Mouse (Mus musculus): ENCODE measurements around the gene Pkp4. TPM values are rescaled to one million over a fixed set of nuclear protein-coding genes. Genes with fewer than 3 reads are reported as not detected.
A peak's percentile ranks its signal among the peaks of the same experiment; 100 is the strongest.

Pkp4 gene
- polyA plus RNA-seq, 1 experiment from 2014 or later, result 18.7 TPM

DNA sequence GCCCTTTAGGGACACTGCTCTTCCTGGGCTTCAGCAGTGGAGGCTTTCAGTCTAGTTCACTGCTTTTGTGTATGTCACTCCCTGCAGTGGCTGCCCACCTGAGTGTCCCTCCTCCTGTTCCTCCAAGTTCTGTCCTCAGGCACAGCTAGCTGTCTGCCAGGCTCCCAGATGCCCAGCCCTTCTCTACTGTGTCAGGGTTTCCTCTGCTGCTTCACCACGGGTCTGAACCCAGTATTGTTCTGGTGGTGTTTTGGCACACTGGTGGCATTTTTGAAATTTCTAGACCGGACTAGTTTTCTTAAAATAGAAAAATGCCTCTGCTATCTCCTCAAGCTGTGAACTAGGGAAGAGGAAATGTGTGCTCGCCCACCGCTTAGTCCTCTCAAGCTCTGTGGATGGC lies 46.6 kb downstream of the Pkp4 start:
- DNase-seq (ENCODE audit: low spot score), result no peak
- Histone ChIP-seq H3K27ac (replicated peaks) (0 out of 2 replicates have a peak overlapping the region, but pooled peaks have one; percentile 28), H3K4me1 (peaks cover 13% of the 10 kb centered on the region), H3K9me3 (replicated peaks) (no peaks in the 10 kb centered on the region), H3K27me3 (ENCODE audit: low read depth, poor library complexity, severe bottlenecking) (no peaks in the 10 kb centered on the region), H3K4me3 (no peak overlapping the region), H3K36me3 (no peaks in the 10 kb centered on the region)
- 74% methylated on average over 4 of the region's 4 CpGs for WGBS

DNA sequence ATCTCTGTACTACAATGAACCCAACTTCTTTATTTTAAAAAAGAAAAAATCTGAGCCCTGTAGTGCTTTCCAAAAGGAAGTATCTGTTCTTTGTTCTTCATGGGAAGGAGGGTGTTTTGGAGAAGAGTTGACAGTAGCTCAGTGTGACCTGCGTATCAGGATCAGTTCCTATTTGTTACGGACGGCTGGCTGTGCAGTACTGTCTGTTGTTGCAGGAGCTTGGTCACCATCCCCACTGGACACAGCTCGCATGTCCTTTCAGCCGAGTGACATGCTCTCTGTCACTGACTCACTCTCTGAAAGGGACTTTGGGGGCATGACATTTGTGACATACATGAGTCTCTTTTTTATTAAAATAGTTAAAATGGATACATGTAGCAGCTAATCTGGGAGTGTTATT lies 47.1 kb downstream of the Pkp4 start:
- no peaks in the 10 kb centered on the region for H3K36me3 ChIP-seq
- H3K9me3 ChIP-seq (replicated peaks), result no peaks in the 10 kb centered on the region
- 56% methylated on average over 5 of the region's 5 CpGs for WGBS

DNA sequence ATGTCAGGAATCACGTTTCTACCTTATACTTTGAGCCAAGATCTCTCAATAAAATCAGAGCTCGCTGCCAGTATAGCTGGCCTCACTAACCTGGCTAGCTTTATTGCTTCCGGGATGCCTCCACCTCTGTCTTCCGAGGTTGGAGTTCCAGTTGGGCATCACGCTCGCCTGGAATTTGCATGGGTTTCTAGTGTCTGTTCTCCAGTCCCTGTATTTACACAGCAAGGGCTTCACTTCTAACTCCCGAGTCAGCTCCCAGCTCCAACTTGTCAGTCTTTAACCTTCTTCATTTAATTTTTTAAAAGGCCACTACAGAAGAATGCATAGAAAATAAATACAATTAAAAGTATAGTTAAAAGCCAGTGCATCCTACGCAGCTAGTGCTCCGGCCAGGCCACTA lies 47.6 kb downstream of the Pkp4 start:
- WGBS, result 88% methylated on average over 9 of the region's 9 CpGs
- H3K9me3 ChIP-seq (replicated peaks), result no peaks in the 10 kb centered on the region
- peaks cover 13% of the 10 kb centered on the region for H3K4me1 ChIP-seq
- no peak overlapping the region for H3K4me3 ChIP-seq
- no peaks in the 10 kb centered on the region for H3K27me3 ChIP-seq (ENCODE audit: low read depth, poor library complexity, severe bottlenecking)
- no peaks in the 10 kb centered on the region for H3K36me3 ChIP-seq
- H3K27ac ChIP-seq (replicated peaks), result no peak overlapping the region
- no peak for DNase-seq (ENCODE audit: low spot score)

More for the DNA sequence above, 47.1 kb downstream of the Pkp4 start:
- Histone ChIP-seq H3K4me1 (peaks cover 13% of the 10 kb centered on the region), H3K27ac (replicated peaks) (no peak overlapping the region), H3K4me3 (no peak overlapping the region), H3K27me3 (ENCODE audit: low read depth, poor library complexity, severe bottlenecking) (no peaks in the 10 kb centered on the region)
- no peak for DNase-seq (ENCODE audit: low spot score)

DNA sequence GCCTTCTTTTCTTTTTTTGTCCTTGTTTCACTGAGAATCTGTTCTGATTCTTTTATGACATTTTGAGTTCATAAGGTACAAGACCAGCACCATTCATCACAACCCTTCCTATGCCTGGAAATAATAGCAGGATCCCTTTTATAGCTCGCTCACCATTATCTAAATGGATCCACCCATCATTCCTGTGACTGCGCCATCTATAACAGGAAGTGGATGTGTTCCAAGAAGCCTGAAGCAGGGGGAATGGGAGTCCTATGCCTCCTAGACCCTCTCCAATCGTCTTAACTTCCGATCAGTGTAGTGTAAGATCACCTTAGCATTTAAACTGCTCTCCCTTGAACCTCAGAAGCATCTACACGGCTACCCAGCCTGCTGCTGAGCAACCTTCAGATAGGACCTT lies 50.4 kb downstream of the Pkp4 start:
- Histone ChIP-seq H3K9me3 (replicated peaks) (no peaks in the 10 kb centered on the region), H3K4me1 (peaks cover 13% of the 10 kb centered on the region), H3K27ac (replicated peaks) (no peak overlapping the region), H3K4me3 (no peak overlapping the region), H3K27me3 (ENCODE audit: low read depth, poor library complexity, severe bottlenecking) (no peaks in the 10 kb centered on the region), H3K36me3 (peaks cover 8% of the 10 kb centered on the region)
- no peak for DNase-seq (ENCODE audit: low spot score)
- WGBS, result 95% methylated on average over 5 of the region's 5 CpGs

DNA sequence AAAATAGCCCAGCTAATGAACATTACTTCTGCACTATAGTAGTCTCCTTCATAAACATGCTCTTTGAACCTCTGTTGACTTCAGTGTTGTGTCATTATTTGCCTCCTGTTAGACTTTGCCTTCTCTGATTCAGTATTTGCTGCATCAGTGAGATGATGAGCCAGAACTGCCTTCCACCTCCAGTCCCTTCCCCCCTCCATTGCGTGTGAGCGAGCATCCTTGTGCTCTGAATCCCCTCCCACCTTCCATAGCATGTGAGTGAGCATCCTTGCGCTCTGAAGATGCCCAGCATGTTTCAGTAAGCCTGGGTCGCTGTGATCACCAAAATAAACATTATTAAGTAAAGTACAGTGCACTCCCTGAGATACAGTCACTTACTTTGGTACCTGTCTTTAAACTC lies 51.8 kb downstream of the Pkp4 start:
- no peaks in the 10 kb centered on the region for H3K27me3 ChIP-seq (ENCODE audit: low read depth, poor library complexity, severe bottlenecking)
- 94% methylated on average over 4 of the region's 4 CpGs for WGBS
- peaks cover 6% of the 10 kb centered on the region for H3K4me1 ChIP-seq
- peaks cover 15% of the 10 kb centered on the region for H3K36me3 ChIP-seq
- H3K9me3 ChIP-seq (replicated peaks), result no peaks in the 10 kb centered on the region
- no peak overlapping the region for H3K4me3 ChIP-seq
- H3K27ac ChIP-seq (replicated peaks), result no peak overlapping the region
- DNase-seq (ENCODE audit: low spot score), result no peak

DNA sequence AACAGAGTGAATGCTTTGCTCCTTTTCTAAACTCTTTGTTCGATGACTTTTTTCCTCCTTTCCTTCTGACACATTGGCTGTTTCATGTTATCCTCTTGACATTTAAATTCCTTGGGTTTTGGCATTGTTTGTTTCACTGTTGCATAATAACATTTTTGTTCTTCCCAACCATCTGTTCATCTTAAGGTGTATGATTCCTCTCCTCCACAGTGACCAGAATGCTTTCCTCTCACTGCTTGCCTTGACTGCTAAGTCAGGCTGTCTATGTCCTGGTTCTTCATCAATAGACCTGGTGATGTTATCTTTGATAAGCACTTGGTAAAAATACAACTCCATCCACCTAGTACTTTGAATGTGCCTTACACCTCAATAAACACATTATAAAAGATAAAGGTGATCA lies 52.2 kb downstream of the Pkp4 start:
- Histone ChIP-seq H3K9me3 (replicated peaks) (no peaks in the 10 kb centered on the region), H3K27ac (replicated peaks) (no peak overlapping the region), H3K27me3 (ENCODE audit: low read depth, poor library complexity, severe bottlenecking) (no peaks in the 10 kb centered on the region), H3K4me3 (no peak overlapping the region), H3K4me1 (peaks cover 1% of the 10 kb centered on the region), H3K36me3 (peaks cover 19% of the 10 kb centered on the region)
- WGBS, result 92% methylated on average over 1 of the region's 1 CpGs
- no peak for DNase-seq (ENCODE audit: low spot score)

DNA sequence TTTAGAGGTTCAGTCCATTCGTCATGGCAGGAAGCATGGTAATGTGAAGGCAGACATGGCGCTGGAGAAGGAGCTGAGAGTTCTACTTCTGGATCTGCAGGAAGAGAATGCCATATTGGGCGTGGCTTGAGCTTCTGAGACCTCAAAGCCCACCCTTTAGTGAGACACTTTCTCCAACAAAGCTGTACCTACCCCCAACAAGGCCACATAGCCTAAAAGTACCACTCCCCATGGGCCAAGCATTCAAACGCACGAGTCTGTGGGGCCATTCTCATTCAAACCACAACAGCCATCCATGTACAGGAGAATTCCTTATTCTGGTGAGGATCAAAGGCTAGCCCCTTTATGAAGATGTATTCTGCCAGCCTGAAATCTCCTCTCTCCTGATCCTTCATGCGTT lies 57.3 kb downstream of the Pkp4 start:
- Histone ChIP-seq H3K27ac (replicated peaks) (no peak overlapping the region), H3K27me3 (ENCODE audit: low read depth, poor library complexity, severe bottlenecking) (no peaks in the 10 kb centered on the region)
- 86% methylated on average over 6 of the region's 6 CpGs for WGBS

DNA sequence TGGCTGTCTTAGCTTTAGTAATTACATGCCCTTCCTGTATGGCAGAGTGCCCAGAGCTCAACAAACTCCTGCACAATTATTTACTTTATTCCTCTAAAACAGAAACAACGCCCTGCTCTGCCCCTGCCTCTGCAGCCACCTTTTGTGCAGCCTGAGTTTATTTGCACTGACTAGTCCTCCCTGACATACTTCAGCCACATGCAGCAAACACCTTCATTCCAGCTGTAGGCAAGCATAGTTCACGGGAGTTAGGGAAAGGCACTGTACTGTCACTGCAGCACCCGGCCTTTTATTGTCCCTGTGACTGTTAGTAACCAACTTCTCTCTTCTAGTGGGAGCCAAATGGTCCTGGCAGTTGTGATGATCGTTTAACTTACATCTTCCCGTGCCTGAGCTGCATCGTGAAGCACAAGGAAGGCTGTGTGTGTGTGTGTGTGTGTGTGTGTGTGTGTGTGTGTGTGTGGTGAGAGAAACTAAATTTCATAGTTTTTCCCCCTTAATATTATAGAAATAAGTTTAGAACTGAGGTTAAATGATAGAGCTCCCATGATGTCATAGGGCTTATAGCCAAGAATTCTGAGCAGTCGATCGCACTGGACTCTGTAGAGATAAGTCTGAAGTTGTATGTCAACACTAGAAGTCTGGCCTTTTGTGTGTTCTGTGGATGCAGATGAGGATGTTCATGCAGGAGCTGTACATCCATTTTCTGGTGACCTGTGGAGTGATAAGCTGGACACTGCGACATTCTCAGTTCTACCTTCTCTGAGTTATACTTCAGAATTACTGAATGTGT lies 59.5 kb downstream of the Pkp4 start:
- Histone ChIP-seq H3K27ac (replicated peaks) (no peak overlapping the region), H3K36me3 (peaks cover 22% of the 10 kb centered on the region), H3K4me3 (no peak overlapping the region), H3K9me3 (replicated peaks) (no peaks in the 10 kb centered on the region), H3K27me3 (ENCODE audit: low read depth, poor library complexity, severe bottlenecking) (no peaks in the 10 kb centered on the region), H3K4me1 (no peaks in the 10 kb centered on the region)
- WGBS, result 90% methylated on average over 9 of the region's 9 CpGs
- no peak for DNase-seq (ENCODE audit: low spot score)

More for the DNA sequence above, 57.3 kb downstream of the Pkp4 start:
- no peak overlapping the region for H3K4me3 ChIP-seq
- H3K36me3 ChIP-seq, result peaks cover 25% of the 10 kb centered on the region
- no peak for DNase-seq (ENCODE audit: low spot score)
- no peaks in the 10 kb centered on the region for H3K4me1 ChIP-seq
- H3K9me3 ChIP-seq (replicated peaks), result no peaks in the 10 kb centered on the region

DNA sequence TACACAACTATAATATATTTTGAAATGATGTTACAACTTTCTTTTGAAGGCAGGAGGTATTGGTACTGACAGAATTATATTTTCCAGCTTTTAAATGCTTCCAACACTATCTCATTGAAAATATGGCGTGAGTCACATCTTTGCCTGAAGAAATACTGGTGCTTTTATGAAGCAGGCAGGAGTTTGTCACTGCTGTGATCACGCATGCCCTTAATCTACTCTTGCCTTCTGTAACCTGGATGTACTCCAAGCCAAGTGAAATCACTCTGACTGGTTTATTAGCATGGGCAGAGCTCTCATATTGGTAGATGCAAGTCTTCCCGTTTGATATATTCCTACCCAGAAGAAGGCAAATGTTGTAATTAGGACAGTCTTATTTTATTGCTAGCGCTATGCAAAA lies 65.7 kb downstream of the Pkp4 start:
- 95% methylated on average over 4 of the region's 4 CpGs for WGBS
- H3K27me3 ChIP-seq (ENCODE audit: low read depth, poor library complexity, severe bottlenecking), result no peaks in the 10 kb centered on the region
- no peak overlapping the region for H3K27ac ChIP-seq (replicated peaks)
- H3K4me3 ChIP-seq, result no peak overlapping the region
- H3K4me1 ChIP-seq, result peaks cover 11% of the 10 kb centered on the region
- no peak for DNase-seq (ENCODE audit: low spot score)
- no peaks in the 10 kb centered on the region; the same call in none of the 2 replicates for H3K36me3 ChIP-seq
- no peaks in the 10 kb centered on the region for H3K9me3 ChIP-seq (replicated peaks)

DNA sequence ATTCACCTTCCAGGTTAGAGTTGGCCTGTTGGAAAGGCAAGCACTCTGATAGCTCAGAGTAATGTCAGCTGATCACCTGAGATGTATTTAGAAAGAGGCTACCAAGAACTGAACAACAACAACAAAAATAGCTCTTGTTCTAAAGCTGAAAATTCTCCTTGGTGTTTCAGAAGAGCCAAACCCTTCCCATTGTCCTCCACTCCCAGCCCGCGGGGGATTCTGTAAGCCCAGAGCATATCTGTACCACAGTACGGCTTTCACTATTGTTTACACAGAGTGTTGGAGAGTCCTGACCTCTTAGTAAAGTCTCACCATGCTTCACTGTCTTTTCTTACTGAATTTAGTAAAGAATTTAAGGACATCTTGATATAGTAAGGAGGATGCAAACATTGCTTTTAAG lies 66.4 kb downstream of the Pkp4 start:
- H3K27ac ChIP-seq (replicated peaks), result no peak overlapping the region
- H3K4me3 ChIP-seq, result no peak overlapping the region
- H3K4me1 ChIP-seq, result peaks cover 16% of the 10 kb centered on the region
- no peaks in the 10 kb centered on the region for H3K27me3 ChIP-seq (ENCODE audit: low read depth, poor library complexity, severe bottlenecking)
- WGBS, result 89% methylated on average over 3 of the region's 3 CpGs
- no peaks in the 10 kb centered on the region for H3K9me3 ChIP-seq (replicated peaks)
- H3K36me3 ChIP-seq, result peaks cover 5% of the 10 kb centered on the region
- DNase-seq (ENCODE audit: low spot score), result no peak

DNA sequence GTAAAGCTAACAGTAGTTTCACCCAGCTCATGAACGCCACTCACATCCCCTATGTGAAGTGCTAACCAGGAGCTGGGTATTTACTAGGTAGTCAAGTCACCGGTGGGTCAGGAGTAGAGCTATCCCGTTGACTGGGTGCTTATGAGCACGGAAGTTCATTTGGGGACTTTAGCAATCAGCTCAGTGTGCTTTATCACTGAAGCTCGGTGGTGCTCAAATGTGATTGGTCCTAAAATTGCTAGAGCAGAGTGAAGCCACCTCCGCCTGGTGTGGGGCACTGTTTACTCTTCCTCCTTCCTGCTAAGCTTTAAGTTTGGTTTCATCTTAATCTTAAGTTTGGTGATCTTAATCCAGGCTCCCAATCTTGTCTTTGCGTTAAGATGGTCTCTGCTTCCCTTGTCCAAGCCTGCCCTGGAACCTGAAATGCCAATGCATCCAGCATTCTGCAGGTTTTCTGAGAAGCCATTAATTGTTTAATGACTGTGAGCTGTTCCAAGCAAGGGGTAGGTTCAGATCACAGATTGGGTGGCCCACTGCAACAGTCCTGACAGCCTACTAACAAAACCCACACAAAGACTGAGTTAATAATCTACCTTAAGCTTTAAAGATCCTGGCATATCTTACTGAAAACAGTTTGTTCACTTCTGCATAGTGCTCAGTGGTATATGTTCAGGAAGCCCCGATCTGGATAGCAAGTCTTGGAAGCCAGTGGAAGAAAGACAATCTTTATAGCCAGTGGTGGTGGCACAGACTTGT lies 67.0 kb downstream of the Pkp4 start:
- 92% methylated on average over 8 of the region's 8 CpGs for WGBS
- H3K27me3 ChIP-seq (ENCODE audit: low read depth, poor library complexity, severe bottlenecking), result no peaks in the 10 kb centered on the region
- no peak overlapping the region for H3K27ac ChIP-seq (replicated peaks)
- H3K4me1 ChIP-seq, result peaks cover 16% of the 10 kb centered on the region
- H3K9me3 ChIP-seq (replicated peaks), result no peaks in the 10 kb centered on the region
- peaks cover 11% of the 10 kb centered on the region for H3K36me3 ChIP-seq
- H3K4me3 ChIP-seq, result no peak overlapping the region
- no peak for DNase-seq (ENCODE audit: low spot score)

DNA sequence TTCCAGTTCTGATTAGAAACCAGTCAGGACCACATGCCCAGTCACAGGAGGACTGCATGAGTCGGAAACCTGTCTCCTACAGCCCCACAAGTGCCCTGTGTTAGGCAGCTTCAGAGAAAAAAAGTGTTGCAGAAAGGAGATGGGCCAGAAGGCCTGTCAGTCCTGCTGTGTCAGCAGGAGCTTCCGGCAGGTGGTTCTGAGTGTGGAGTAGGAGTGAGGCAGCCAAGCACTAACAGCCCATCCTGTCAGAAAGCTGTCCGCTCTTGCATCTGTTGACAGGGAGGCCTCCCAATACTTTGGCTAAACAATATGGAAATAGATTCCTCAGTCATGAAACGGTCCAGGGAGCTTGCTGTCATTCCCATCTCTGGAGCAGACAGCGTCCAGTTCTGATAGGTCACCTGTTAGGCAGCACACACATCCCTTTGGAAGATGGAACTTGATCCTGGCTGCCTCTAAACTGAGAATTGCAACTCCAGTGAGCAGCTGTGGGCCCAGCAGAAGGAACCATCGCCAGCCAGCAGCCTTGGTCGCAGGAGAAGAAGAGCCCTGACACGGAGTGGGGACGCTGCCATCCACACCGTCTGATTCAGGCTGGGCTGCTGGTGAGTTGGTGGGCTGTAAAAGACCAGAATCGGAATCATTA lies 68.7 kb downstream of the Pkp4 start:
- DNase-seq (ENCODE audit: low spot score), result no peak
- Histone ChIP-seq H3K4me1 (peaks cover 16% of the 10 kb centered on the region), H3K27me3 (ENCODE audit: low read depth, poor library complexity, severe bottlenecking) (no peaks in the 10 kb centered on the region), H3K4me3 (no peak overlapping the region), H3K9me3 (replicated peaks) (no peaks in the 10 kb centered on the region), H3K27ac (replicated peaks) (no peak overlapping the region), H3K36me3 (peaks cover 11% of the 10 kb centered on the region)
- 94% methylated on average over 11 of the region's 11 CpGs for WGBS

DNA sequence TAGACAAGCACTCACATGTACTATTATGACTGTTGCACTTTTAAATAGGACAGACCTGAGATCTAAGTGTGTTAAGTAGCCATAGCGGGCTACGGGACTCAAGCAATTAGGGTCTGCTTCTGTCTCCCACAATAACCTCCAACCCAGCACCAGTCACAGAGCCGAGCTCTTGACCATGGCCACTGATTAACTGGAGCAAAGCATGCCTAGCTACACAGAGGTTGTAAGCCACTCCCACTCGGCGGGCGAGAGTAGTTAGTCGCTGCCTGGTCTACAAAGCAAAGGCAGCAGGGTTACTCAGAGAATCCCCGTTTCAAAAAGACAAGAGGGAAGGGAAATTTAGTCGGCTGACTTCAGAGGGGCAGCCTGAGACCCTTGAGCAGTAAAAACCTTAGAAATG lies 70.0 kb downstream of the Pkp4 start:
- no peak for DNase-seq (ENCODE audit: low spot score)
- no peak overlapping the region for H3K27ac ChIP-seq (replicated peaks)
- H3K36me3 ChIP-seq, result peaks cover 11% of the 10 kb centered on the region
- H3K4me3 ChIP-seq, result no peak overlapping the region
- 53% methylated on average over 9 of the region's 9 CpGs for WGBS
- H3K27me3 ChIP-seq (ENCODE audit: low read depth, poor library complexity, severe bottlenecking), result no peaks in the 10 kb centered on the region
- no peaks in the 10 kb centered on the region for H3K9me3 ChIP-seq (replicated peaks)
- H3K4me1 ChIP-seq, result peaks cover 16% of the 10 kb centered on the region
